Mouse (Mus musculus) liver, embryonic 11.5 days (tissue): ENCODE results near the gene Lsm8. TPM values are rescaled to one million over a fixed set of nuclear protein-coding genes. Genes with fewer than 3 reads are reported as not detected.
"Not testable (repeated sequence)": the region's sequence is repeated elsewhere in the genome, so short reads cannot be mapped to it uniquely, and the experiment has no call there.

ENCODE experiments used
- ATAC-seq: fragments of 200-750 bp; cut with Nextera tagmentation; replicated peaks from 2 replicates; pipeline ENCODE4 v1.8.0; 2017; ENCODE audit warnings: moderate number of reproducible peaks, mild to moderate bottlenecking, moderate TSS enrichment, moderate library complexity; ENCODE audit not compliant: low FRiP score
- DNase-seq: peaks from one replicate; pipeline ENCODE4 v3.0.0-alpha.2; 2017; ENCODE audit warnings: low spot score
- H3K27ac ChIP-seq: fragments of 300-500 bp; sonication (generic); 2 replicates; pipeline ENCODE4 v1.5.1; 2014; ENCODE audit warnings: mild to moderate bottlenecking, low read depth, low read length, control low read depth
- H3K27me3 ChIP-seq: fragments of 300-500 bp; sonication (generic); replicated peaks from 2 replicates; pipeline ENCODE4 v1.6.1; 2014; ENCODE audit warnings: low read length, mixed read lengths; ENCODE audit not compliant: control insufficient read depth, insufficient read depth
- H3K36me3 ChIP-seq: fragments of 300-500 bp; sonication (generic); 2 replicates; pipeline ENCODE4 v1.6.1; 2014; ENCODE audit warnings: mild to moderate bottlenecking, low read length, moderate library complexity, mixed read lengths; ENCODE audit not compliant: control insufficient read depth, insufficient read depth
- H3K4me1 ChIP-seq: fragments of 300-500 bp; sonication (generic); replicated peaks from 2 replicates; pipeline ENCODE4 v1.6.1; 2014; ENCODE audit warnings: low read length, mixed read lengths; ENCODE audit not compliant: control insufficient read depth, insufficient read depth
- H3K4me2 ChIP-seq: fragments of 300-500 bp; sonication (generic); 2 replicates; pipeline ENCODE4 v1.6.1; 2014; ENCODE audit warnings: mild to moderate bottlenecking, control low read depth, moderate library complexity
- H3K4me3 ChIP-seq: fragments of 300-500 bp; sonication (generic); 2 replicates; pipeline ENCODE4 v1.5.1; 2014; ENCODE audit warnings: low read depth, low read length, control low read depth
- H3K9ac ChIP-seq: fragments of 300-500 bp; sonication (generic); 2 replicates; pipeline ENCODE4 v1.6.1; 2014; ENCODE audit warnings: low read depth, low read length, control low read depth
- H3K9me3 ChIP-seq: fragments of 300-500 bp; sonication (generic); 2 replicates; pipeline ENCODE4 v1.6.1; 2016; ENCODE audit warnings: low read length, inconsistent platforms, mixed read lengths; ENCODE audit not compliant: control insufficient read depth
- WGBS: fragments of 180-500 bp; shearing (Covaris S2); extraction: QIAGEN DNeasy Blood & Tissue Kit; methylation state at CpG from one replicate; pipeline ENCODE4 v1.1.7; 2014; 5-methylcytosine and 5-hydroxymethylcytosine counted together
- polyA plus RNA-seq: library from polyadenylated mRNA; unstranded; fragments of >200 nt; fragmentation: Nextera tagmentation; extraction: Ambion mirVana; gene quantifications from 2 replicates; pipeline ENCODE4 v1.2.1, GENCODE M21; 2014

Gene Lsm8
- polyA plus RNA-seq, result 172 and 192 TPM in 2 replicates

- Histone ChIP-seq H3K27ac (peak within 1 kb of the TSS; percentile 85), H3K9me3 (no peaks in the 10 kb centered on the region), H3K4me3 (peak within 1 kb of the TSS; percentile 84), H3K9ac (peak within 1 kb of the TSS; percentile 78), H3K36me3 (peaks cover 7% of the 10 kb centered on the region; the same call in 1 of the 2 replicates), H3K27me3 (no peaks in the 10 kb centered on the region), H3K4me2 (peak within 1 kb of the TSS; percentile 80), H3K4me1 (peaks cover 8% of the 10 kb centered on the region)
- ATAC-seq (peak; percentile 100), DNase-seq (peak; percentile 93)
- WGBS, result under 1% methylated on average over 37 of the region's 37 CpGs
Measured at GRCm38 (mm10) chr6:18848051-18848701, at the start of gene Lsm8. TSS of gene Lsm8 (plus strand) at chr6:18848579.

GRCm38 (mm10) chr6:18800869-18801511 is 47.4 kb upstream of the Lsm8 start:
- DNase-seq (no peak), ATAC-seq (no peak)
- WGBS, result 77% methylated on average over 2 of the region's 2 CpGs

DNA sequence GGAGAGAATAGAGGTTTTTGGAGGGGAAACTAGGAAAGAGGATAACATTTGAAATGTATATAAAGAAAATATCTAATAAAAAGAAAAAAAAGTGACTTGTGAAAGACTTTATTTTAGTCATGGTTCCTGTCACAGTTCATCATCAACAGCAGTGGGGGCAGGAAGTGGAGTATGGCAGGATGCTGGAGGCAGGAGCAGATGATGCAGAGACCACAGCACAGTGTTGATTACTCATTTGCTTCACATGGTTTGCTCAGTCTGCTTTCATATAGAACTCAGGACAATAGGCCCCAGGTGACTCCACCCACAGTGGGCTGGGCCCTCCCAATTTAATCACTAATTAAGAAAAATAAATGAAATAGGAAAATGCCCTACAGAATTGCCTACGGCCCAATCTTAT is 35.8 kb upstream of the Lsm8 start:
- Histone ChIP-seq H3K27ac (no peak overlapping the region), H3K4me2 (no peak overlapping the region), H3K9me3 (no peaks in the 10 kb centered on the region), H3K4me3 (no peak overlapping the region), H3K36me3 (no peaks in the 10 kb centered on the region), H3K27me3 (no peaks in the 10 kb centered on the region), H3K4me1 (no peaks in the 10 kb centered on the region), H3K9ac (no peak overlapping the region)
- no peak for DNase-seq
- WGBS, result 89% methylated on average over 1 of the region's 1 CpGs
- no peak for ATAC-seq

More at GRCm38 (mm10) chr6:18800869-18801511, 47.4 kb upstream of the Lsm8 start:
- no peaks in the 10 kb centered on the region for H3K9me3 ChIP-seq
- no peaks in the 10 kb centered on the region for H3K4me1 ChIP-seq
- no peak overlapping the region for H3K9ac ChIP-seq
- H3K27ac ChIP-seq, result no peak overlapping the region
- no peak overlapping the region for H3K4me3 ChIP-seq
- no peak overlapping the region for H3K4me2 ChIP-seq
- no peaks in the 10 kb centered on the region for H3K36me3 ChIP-seq
- H3K27me3 ChIP-seq, result no peaks in the 10 kb centered on the region

DNA sequence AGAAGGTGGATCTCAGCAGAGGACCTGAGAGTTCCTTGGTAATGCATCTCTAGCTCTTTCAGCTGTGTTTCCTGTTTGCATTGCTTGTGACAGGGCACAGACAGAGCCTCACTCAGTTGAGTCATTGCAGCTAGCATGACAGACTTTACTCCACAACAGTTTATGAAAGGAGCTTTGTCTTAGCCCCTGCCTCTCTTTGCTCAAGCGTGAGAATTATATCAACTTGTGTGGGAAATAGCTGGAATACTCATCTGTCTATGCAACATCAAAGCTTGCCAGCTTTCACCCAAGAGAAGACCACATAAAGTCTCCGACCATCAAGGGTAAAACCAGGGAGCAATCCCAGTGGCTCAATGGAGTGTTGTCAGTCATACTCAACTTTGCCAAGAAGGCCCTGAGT is 32.8 kb upstream of the Lsm8 start:
- H3K27ac ChIP-seq, result no peak overlapping the region
- H3K36me3 ChIP-seq, result no peaks in the 10 kb centered on the region
- no peak overlapping the region for H3K4me3 ChIP-seq
- no peak overlapping the region for H3K9ac ChIP-seq
- H3K9me3 ChIP-seq, result no peaks in the 10 kb centered on the region
- no peaks in the 10 kb centered on the region for H3K4me1 ChIP-seq
- ATAC-seq (no peak), DNase-seq (no peak)
- 72% methylated on average over 2 of the region's 2 CpGs for WGBS
- no peaks in the 10 kb centered on the region for H3K27me3 ChIP-seq
- no peak overlapping the region for H3K4me2 ChIP-seq

DNA sequence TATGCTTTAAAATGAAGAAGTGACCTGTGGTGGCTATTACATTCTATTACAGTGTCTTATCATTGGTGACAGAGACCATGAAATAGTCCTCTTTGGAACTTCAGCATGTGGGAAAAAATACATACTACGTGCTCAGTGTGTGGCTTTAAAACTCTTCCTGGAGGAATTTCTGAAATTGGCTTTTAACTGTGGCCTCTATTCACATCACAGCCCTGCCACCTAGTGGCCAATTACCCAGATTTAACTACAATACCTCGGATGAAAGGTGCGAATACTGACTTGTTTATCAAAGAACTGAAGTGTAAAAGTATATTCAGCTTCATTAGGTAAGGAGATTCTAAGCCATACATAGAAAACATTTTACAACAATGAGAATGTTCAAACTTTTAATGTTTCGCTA is 29.0 kb upstream of the Lsm8 start:
- Histone ChIP-seq H3K4me3 (no peak overlapping the region), H3K4me1 (no peaks in the 10 kb centered on the region), H3K27ac (no peak overlapping the region), H3K9me3 (no peaks in the 10 kb centered on the region), H3K9ac (no peak overlapping the region), H3K27me3 (no peaks in the 10 kb centered on the region), H3K36me3 (no peaks in the 10 kb centered on the region), H3K4me2 (no peak overlapping the region)
- ATAC-seq, result no peak
- no peak for DNase-seq
- WGBS, result 16% methylated on average over 4 of the region's 4 CpGs

DNA sequence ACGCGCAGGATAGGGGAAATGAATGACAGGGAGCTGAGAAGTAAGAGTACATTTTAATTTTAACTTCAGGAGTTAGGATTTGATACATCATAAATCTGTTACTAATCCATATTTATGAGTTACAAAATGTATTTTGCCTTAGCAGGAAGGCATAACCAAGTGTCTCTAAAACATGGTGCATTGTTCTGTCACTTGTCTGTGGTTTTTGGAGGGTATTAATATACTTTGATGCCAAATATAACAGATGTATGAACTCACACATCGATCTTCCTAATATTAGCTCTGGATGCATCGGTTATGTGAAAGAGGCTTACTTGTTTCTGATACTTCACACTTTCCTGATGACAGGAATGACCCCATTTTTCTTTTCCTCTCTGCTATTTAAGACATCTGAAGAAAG is 28.1 kb upstream of the Lsm8 start:
- no peak overlapping the region for H3K4me3 ChIP-seq
- WGBS, result 70% methylated on average over 4 of the region's 4 CpGs
- no peak overlapping the region for H3K4me2 ChIP-seq
- H3K4me1 ChIP-seq, result no peaks in the 10 kb centered on the region
- no peaks in the 10 kb centered on the region for H3K36me3 ChIP-seq
- no peak overlapping the region for H3K9ac ChIP-seq
- H3K27me3 ChIP-seq, result no peaks in the 10 kb centered on the region
- no peaks in the 10 kb centered on the region for H3K9me3 ChIP-seq
- no peak for DNase-seq
- no peak for ATAC-seq
- no peak overlapping the region for H3K27ac ChIP-seq

- Histone ChIP-seq H3K9ac (no peak overlapping the region), H3K36me3 (no peaks in the 10 kb centered on the region), H3K4me1 (no peaks in the 10 kb centered on the region), H3K4me3 (no peak overlapping the region), H3K27ac (no peak overlapping the region), H3K4me2 (no peak overlapping the region), H3K27me3 (no peaks in the 10 kb centered on the region), H3K9me3 (no peaks in the 10 kb centered on the region)
- WGBS, result 52% methylated on average over 1 of the region's 1 CpGs
- DNase-seq (no peak), ATAC-seq (no peak)
Measured at GRCm38 (mm10) chr6:18822812-18823211, 25.6 kb upstream of the Lsm8 start.

DNA sequence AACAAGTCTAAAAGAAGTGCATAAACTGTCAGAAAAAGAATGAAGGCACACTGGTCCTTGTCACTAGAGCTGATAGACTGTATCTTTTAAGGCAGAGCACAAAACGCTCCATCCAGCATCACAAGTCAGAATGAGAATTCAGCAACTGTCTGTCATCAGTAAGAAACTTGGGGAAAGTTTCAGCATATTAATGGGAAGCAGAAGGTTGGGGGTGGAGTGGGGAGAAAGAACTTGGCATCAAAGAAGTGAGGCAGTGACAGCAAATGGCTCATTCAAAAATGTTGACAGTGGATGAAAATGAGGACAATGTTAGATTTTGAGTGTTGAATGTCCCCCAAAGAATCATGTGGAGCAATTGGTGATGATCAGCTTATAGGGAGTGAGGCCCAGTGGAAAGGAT is 15.4 kb upstream of the Lsm8 start:
- H3K4me2 ChIP-seq, result no peak overlapping the region
- H3K27me3 ChIP-seq, result no peaks in the 10 kb centered on the region
- no peaks in the 10 kb centered on the region for H3K9me3 ChIP-seq
- ATAC-seq (no peak), DNase-seq (no peak)
- no peak overlapping the region for H3K4me3 ChIP-seq
- no peak overlapping the region for H3K9ac ChIP-seq
- 72% methylated on average over 1 of the region's 1 CpGs for WGBS
- no peak overlapping the region for H3K27ac ChIP-seq
- no peaks in the 10 kb centered on the region for H3K4me1 ChIP-seq
- no peaks in the 10 kb centered on the region for H3K36me3 ChIP-seq

DNA sequence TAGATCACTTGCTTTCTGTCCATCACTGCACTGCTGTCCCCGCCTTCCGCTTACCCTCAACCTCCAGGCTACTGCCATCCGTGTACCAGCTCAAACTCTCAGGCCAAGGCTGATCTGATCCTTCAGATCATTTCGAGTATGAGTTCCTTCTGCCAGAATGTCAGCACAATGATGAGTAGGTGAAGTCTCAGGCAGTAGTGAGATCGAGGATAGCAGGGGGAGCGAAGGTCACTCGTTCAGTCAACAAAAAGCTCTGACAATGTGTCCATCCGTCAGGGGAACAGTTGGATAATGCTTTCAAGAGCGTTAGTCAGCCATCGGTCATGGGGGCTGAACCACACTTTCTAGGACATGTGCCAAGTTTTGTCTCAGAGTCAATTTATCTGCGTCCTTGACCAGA is 3.9 kb upstream of the Lsm8 start:
- not testable (repeated sequence) for H3K4me3 ChIP-seq, DNase-seq, H3K36me3 ChIP-seq, H3K9ac ChIP-seq, H3K4me2 ChIP-seq, H3K4me1 ChIP-seq, H3K27ac ChIP-seq, H3K27me3 ChIP-seq, H3K9me3 ChIP-seq, ATAC-seq
- 60% methylated on average over 3 of the region's 11 CpGs for WGBS
